Mouse (Mus musculus): ENCODE measurements around the gene Sgsh.

Gene Sgsh

DNA sequence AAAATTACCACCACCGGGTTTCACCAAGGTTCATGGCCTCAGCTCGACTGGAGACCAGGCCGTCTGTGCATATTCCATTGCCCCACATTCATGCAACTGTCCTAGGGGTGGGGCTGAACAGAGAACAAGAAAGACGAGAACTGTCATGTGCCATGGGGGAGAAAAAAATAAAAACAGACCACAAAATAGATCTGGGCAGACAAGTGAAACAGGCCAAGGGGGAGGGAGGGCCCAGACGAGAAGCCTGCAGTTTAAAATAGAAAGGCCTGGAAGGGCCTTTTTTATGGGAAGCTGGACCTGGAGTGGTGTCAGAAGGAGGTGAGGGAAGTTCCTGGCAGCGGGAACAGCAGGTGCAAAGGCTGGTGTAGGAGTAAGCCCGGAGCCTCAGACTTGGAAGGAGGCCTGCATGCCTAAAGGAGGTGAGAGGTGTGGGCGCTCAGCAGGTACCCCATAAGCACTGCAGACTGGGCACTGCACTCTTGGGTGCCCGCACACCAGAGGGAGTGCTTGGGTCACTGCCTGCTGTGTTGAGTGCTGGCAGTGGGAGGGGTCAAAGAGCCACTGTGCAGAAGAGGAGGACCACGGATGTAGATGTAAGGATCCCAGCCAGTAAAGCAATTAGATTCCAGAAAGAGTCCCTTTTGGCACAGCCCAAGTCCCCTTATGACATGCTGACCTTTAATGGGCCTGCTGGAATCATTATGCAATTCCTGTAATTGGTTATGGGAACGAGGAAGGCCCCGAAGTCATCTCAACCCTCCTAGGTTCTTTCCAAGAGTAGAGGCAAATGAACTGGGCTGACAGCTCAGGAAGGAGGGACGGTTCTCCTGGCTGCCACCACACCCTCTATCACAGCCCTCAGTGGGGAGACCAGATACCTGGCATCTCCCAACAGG is 48.3 kb downstream of the Sgsh start:
- no peak for DNase-seq

DNA sequence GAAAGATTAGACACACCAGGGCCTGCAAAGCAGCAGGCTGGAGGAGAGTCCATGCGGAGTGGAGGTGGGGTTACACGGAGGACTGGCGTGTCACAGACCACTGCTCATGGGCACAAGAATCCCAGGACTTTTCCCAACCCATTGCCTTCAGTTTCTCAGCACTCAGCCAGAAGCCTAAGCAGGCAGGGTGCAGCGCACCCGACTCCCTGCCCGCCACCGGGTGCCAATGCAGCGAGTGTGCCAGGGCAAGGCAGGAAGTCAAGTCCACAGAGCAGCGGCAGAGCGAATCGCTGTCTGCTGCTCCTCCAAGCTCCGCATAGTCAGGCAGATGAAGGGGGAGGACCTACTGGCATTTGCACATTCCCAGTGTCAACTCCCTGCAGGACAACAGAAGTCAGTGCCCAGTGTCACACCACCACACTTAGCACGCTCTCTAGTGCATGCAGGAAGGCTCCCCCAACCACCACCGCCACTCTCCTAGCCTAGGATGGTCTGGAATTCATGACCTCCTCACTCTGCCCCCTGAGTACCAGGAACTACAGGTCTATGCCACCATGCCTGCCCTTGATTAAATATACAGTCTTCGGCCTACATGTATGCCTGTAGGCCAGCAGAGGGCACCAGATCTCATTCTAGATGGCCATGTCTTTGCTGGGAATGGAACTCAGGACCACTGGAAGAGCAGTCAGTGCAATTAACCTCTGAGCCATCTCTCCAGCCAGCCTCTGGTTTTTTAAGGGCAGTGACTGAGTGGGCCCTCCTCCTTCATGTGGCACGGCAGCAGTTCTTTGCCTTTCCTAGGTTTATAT is 50.2 kb downstream of the Sgsh start:
- peak; percentile 56 to 61 for DNase-seq

DNA sequence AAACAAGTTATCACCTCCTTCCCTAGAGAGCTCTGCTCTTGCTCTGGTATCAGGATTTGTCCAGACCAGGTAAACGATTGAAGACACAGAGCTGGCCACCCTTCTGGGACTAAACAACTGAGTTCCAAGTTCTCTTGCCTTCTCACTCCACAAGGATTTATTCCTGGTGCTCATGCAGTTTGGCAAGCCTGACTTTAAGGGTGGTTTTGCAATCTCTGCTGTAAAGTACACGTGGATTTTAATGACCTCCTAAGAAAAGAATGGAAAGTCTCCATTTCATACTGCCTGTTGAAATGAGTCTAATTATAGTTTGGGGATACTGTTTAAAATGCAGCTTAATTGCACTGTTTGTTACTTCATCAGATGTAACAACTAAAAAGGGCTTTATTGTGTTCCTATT is 54.4 kb downstream of the Sgsh start:
- DNase-seq, result no peak

DNA sequence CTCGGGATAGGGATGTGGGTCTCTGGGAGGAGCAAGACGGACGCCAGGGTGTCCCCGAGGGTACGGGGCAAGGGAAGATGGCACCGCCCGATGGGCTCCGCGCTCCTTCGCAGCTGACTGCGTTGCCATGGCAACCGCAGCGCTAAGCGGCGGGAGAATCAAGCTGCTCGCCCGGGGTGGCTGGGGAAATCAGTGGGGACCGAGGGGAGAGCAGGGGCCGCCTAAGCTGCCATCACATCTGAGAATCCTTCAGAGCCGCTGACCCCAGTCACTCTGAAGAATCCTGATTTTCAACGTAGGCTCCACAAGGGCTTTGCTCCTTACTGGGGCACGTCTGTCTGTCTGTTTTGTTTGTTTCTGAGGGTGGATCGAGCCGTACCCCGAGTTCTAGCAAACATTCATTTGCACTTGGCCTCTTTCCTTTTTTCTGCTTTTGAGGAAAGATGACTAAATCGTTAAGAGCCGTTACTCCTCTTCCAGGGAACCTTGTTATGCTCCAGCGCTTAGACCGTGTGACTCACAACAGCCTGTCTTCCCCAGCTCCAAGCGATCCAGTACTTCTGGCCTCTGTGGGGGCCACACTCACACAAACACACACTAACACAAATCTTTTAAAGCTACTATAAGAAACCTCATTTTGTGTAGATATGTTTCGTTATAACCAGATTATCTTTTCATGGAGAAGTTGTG is 54.9 kb downstream of the Sgsh start:
- no peak for DNase-seq

DNA sequence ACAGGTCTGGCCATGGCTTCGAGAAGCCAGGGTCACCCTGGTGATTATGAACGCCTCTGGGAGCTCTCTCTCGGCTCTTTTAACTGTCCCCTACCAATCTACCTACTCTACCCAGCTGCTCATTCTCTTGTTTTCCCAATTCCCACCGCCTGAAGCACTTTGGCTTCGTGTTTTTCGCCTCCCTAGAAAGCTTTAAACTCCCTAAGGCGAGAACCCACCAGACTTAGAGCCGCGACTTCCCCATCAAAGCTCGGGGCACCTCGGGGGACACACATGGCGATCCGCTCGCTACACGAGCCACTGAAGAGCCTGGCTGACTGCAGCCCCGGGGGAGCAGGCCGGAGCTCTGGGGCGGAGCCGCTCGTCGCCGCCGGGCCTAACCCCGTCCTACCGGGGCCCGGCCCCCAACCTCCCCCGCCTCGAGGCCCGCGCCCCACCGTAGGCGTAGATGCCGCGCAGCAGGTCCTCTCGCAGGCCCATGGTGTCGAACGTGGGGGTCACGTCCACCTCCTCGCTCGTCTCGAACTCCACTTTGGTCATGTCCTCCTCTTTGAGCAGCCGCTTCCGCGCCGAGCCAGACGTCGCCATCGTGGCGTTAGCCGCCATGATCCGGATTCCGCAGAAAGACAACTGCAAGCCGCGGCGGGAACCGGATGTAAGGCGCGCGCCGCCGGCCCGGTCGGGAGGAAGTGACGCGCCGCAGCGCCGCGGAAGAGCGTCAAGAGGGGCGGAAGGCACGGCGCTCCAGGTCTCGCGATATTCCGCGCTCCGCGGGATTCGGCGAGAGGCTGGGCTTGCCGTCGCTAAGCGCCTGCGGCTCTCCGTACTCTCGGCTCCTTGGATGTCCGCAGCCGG is 55.7 kb downstream of the Sgsh start, which contains the start of gene Eif4a3:
Gene Eif4a3, minus strand, starts transcription at position 699 of the 855 bp plus-strand sequence.
- peak; percentile 94 to 98 for DNase-seq

DNA sequence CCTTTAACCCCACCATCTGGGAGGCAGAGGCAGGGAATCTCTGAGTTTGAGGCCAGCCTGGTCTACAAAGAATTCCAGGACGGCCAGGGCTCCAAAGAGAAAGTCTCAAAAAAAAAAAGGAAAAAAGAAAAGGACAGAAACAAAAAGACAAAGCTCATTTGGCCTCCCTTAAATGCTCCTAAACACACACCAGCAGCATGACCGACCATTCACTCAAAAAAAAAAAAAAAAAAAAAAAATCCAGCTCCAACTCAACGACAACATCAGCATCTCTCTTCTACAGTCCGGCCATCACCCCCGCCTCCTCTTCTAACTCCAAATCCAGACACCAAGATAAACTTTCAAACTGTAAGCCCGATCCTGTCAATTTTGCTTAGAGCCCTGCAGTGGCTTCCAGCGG is 56.4 kb downstream of the Sgsh start:
- DNase-seq, result no peak

DNA sequence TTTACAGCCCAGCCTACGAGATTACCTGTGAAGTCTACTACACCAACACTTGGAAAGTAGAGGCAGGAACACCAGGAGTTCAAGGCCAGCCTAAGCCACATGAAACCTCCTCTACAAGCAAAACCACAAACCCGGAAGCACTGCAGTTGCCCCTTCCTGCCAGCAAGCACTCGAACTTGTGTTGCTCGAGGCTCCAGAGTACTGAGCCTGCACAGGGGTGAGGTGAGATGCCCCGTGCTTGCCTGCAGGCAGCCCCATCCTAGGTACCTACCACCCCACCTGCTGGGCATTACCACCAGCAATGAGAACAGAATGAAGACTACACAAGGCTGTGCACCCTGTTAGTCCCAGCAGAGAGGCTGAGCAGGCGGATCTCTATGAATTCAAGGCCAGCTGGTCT is 57.3 kb downstream of the Sgsh start:
- no peak for DNase-seq

Measured in cerebellum, adult 18-20 months (tissue).